Mouse (Mus musculus): ENCODE data around the gene Gpr39. TPM values are rescaled to one million over a fixed set of nuclear protein-coding genes. Genes with fewer than 3 reads are reported as not detected.

The Gpr39 gene
- polyA plus RNA-seq, 1 experiment = not detected

GRCm38 (mm10) chr1:125660901-125661300 lies 15.9 kb upstream of the Gpr39 start:
- TF ChIP-seq CTCF (IDR thresholded peaks at IDR 0.05; ENCODE audit: insufficient read depth, low read depth, low read length) (no peak), POLR2A (IDR thresholded peaks at IDR 0.05; ENCODE audit: insufficient read depth, low read depth, low read length) (no peak)
- Histone ChIP-seq H3K4me1 (ENCODE audit: control insufficient read depth, insufficient read depth, low read length) (no peaks in the 10 kb centered on the region), H3K4me3 (ENCODE audit: insufficient read depth, low read depth, low read length) (no peak overlapping the region), H3K27ac (ENCODE audit: insufficient read depth, low read depth, low read length) (no peak overlapping the region)
- WGBS = 98% methylated on average over 4 of the region's 4 CpGs

GRCm38 (mm10) chr1:125662058-125662457 lies 14.7 kb upstream of the Gpr39 start:
- H3K4me1 ChIP-seq (ENCODE audit: control insufficient read depth, insufficient read depth, low read length) = no peaks in the 10 kb centered on the region
- 92% methylated on average over 2 of the region's 2 CpGs for WGBS
- TF ChIP-seq POLR2A (IDR thresholded peaks at IDR 0.05; ENCODE audit: insufficient read depth, low read depth, low read length) = no peak
- TF ChIP-seq CTCF (IDR thresholded peaks at IDR 0.05; ENCODE audit: insufficient read depth, low read depth, low read length) = no peak
- H3K4me3 ChIP-seq (ENCODE audit: insufficient read depth, low read depth, low read length) = no peak overlapping the region
- no peak overlapping the region for H3K27ac ChIP-seq (ENCODE audit: insufficient read depth, low read depth, low read length)

- WGBS = 86% methylated on average over 5 of the region's 5 CpGs
- Histone ChIP-seq H3K27ac (ENCODE audit: insufficient read depth, low read depth, low read length) (no peak overlapping the region), H3K4me1 (ENCODE audit: control insufficient read depth, insufficient read depth, low read length) (no peaks in the 10 kb centered on the region), H3K4me3 (ENCODE audit: insufficient read depth, low read depth, low read length) (no peak overlapping the region)
- no peak for TF ChIP-seq CTCF (IDR thresholded peaks at IDR 0.05; ENCODE audit: insufficient read depth, low read depth, low read length)
- no peak for TF ChIP-seq POLR2A (IDR thresholded peaks at IDR 0.05; ENCODE audit: insufficient read depth, low read depth, low read length)
Measured at GRCm38 (mm10) chr1:125662660-125663059, 14.1 kb upstream of the Gpr39 start.

DNA sequence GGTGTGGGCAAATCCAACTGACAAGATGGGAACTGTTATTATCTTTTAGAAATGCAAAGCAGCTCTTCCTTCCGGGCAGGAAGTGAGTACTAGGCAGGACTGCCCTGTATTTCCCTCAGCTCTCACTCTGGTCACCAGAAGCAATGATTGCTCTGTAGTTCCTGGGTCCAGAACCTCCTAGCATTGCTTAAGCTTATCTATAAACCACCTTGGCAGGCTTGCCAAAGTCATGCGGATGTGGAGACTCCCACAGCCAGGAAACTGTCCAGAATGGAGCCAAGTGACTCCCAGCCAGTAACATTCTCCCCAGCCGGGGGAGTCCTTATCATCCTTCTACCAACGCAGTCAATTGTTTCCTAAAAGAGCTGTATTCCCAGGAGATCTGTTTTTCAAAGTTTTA lies 13.7 kb upstream of the Gpr39 start:
- Histone ChIP-seq H3K4me3 (ENCODE audit: insufficient read depth, low read depth, low read length) (no peak overlapping the region), H3K4me1 (ENCODE audit: control insufficient read depth, insufficient read depth, low read length) (no peaks in the 10 kb centered on the region), H3K27ac (ENCODE audit: insufficient read depth, low read depth, low read length) (no peak overlapping the region)
- 43% methylated on average over 4 of the region's 4 CpGs for WGBS
- TF ChIP-seq CTCF (IDR thresholded peaks at IDR 0.05; ENCODE audit: insufficient read depth, low read depth, low read length) (no peak), POLR2A (IDR thresholded peaks at IDR 0.05; ENCODE audit: insufficient read depth, low read depth, low read length) (no peak)

DNA sequence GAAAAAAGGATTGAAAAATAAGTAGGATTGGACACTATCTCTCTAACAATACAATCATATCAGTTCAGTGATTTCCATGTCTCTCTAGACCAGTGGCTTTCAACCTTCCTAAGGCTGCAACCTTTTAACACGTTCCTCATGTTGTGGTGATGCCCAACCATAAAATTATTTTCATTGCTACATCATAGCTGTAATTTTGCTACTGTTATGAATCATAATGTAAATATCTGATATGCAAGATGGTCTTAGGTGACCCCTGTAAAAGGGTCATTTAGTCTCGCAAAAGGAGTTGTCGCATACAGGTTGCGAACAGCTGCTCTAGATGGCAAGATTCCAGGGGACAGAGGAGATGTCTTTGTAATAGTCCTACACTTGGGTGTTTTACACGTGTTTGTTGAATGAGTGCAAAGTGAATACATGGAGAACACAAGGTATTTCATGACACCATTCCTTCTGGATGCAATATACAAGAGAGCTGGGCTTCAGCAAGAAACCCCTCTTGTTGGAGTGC lies 11.6 kb upstream of the Gpr39 start:
- H3K27ac ChIP-seq (ENCODE audit: insufficient read depth, low read depth, low read length) = no peak overlapping the region
- no peak overlapping the region for H3K4me3 ChIP-seq (ENCODE audit: insufficient read depth, low read depth, low read length)
- no peak for TF ChIP-seq CTCF (IDR thresholded peaks at IDR 0.05; ENCODE audit: insufficient read depth, low read depth, low read length)
- no peaks in the 10 kb centered on the region for H3K4me1 ChIP-seq (ENCODE audit: control insufficient read depth, insufficient read depth, low read length)
- WGBS = 80% methylated on average over 5 of the region's 5 CpGs

- Histone ChIP-seq H3K4me3 (ENCODE audit: insufficient read depth, low read depth, low read length) (no peak overlapping the region), H3K27ac (ENCODE audit: insufficient read depth, low read depth, low read length) (no peak overlapping the region), H3K4me1 (ENCODE audit: control insufficient read depth, insufficient read depth, low read length) (no peaks in the 10 kb centered on the region)
- TF ChIP-seq CTCF (IDR thresholded peaks at IDR 0.05; ENCODE audit: insufficient read depth, low read depth, low read length) = no peak
- no peak for TF ChIP-seq POLR2A (IDR thresholded peaks at IDR 0.05; ENCODE audit: insufficient read depth, low read depth, low read length)
- 91% methylated on average over 5 of the region's 5 CpGs for WGBS
Measured at GRCm38 (mm10) chr1:125669035-125669434, 7.8 kb upstream of the Gpr39 start.

DNA sequence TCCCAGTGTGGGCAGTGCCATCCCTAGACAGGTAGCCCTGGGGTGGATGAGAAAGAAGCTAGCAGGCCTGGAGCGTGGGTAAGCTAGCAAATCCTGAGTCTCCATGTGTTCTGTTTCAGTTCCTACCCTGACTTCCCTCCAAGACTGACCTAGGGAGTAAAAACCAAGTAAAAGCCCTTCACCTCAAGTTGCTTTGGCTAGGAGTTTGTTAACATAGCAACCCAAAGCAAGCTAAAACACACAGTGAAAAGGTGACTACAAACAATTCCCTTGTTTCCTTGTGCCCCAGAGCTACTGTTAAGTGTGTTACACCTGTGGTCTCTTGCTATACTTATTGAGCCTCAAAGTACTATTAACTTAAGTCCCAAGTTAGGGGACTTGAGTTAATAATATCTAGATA lies 1.6 kb upstream of the Gpr39 start:
- Histone ChIP-seq H3K27ac (ENCODE audit: insufficient read depth, low read depth, low read length) (no peak overlapping the region), H3K4me1 (ENCODE audit: control insufficient read depth, insufficient read depth, low read length) (no peaks in the 10 kb centered on the region), H3K4me3 (ENCODE audit: insufficient read depth, low read depth, low read length) (no peak overlapping the region)
- TF ChIP-seq POLR2A (IDR thresholded peaks at IDR 0.05; ENCODE audit: insufficient read depth, low read depth, low read length) (no peak), CTCF (IDR thresholded peaks at IDR 0.05; ENCODE audit: insufficient read depth, low read depth, low read length) (no peak)
- WGBS = 97% methylated on average over 1 of the region's 1 CpGs

DNA sequence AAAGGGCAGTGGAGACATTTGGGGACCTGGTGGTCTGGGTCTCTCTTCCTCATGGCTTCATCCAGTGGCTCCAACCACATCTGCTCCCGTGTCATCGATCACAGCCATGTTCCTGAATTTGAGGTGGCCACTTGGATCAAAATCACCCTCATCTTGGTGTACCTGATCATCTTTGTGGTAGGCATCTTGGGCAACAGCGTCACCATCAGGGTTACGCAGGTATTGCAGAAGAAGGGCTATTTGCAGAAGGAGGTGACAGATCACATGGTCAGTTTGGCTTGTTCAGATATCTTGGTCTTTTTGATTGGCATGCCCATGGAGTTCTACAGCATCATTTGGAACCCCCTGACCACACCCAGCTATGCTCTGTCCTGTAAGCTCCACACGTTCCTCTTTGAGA lies 491 bp downstream of the Gpr39 start:
- TF ChIP-seq POLR2A (IDR thresholded peaks at IDR 0.05; ENCODE audit: insufficient read depth, low read depth, low read length) (no peak), CTCF (IDR thresholded peaks at IDR 0.05; ENCODE audit: insufficient read depth, low read depth, low read length) (no peak)
- H3K4me3 ChIP-seq (ENCODE audit: insufficient read depth, low read depth, low read length) = no peak overlapping the region
- 95% methylated on average over 5 of the region's 5 CpGs for WGBS
- H3K27ac ChIP-seq (ENCODE audit: insufficient read depth, low read depth, low read length) = no peak overlapping the region
- H3K4me1 ChIP-seq (ENCODE audit: control insufficient read depth, insufficient read depth, low read length) = no peaks in the 10 kb centered on the region

- 84% methylated on average over 4 of the region's 4 CpGs for WGBS
- Histone ChIP-seq H3K4me1 (ENCODE audit: control insufficient read depth, insufficient read depth, low read length) (no peaks in the 10 kb centered on the region), H3K27ac (ENCODE audit: insufficient read depth, low read depth, low read length) (no peak overlapping the region), H3K4me3 (ENCODE audit: insufficient read depth, low read depth, low read length) (no peak overlapping the region)
- TF ChIP-seq POLR2A (IDR thresholded peaks at IDR 0.05; ENCODE audit: insufficient read depth, low read depth, low read length) = no peak
- no peak for TF ChIP-seq CTCF (IDR thresholded peaks at IDR 0.05; ENCODE audit: insufficient read depth, low read depth, low read length)
Measured at GRCm38 (mm10) chr1:125679522-125680077, 2.8 kb downstream of the Gpr39 start.

- 89% methylated on average over 3 of the region's 3 CpGs for WGBS
- no peak for TF ChIP-seq POLR2A (IDR thresholded peaks at IDR 0.05; ENCODE audit: insufficient read depth, low read depth, low read length)
- no peak for TF ChIP-seq CTCF (IDR thresholded peaks at IDR 0.05; ENCODE audit: insufficient read depth, low read depth, low read length)
- Histone ChIP-seq H3K4me1 (ENCODE audit: control insufficient read depth, insufficient read depth, low read length) (no peaks in the 10 kb centered on the region), H3K27ac (ENCODE audit: insufficient read depth, low read depth, low read length) (no peak overlapping the region), H3K4me3 (ENCODE audit: insufficient read depth, low read depth, low read length) (no peak overlapping the region)
Measured at GRCm38 (mm10) chr1:125684423-125684822, 7.6 kb downstream of the Gpr39 start.

Measured in olfactory bulb, adult 2 months (tissue).